Mouse (Mus musculus) CH12.LX (cell line): ENCODE measurements around the gene Med13. TPM values are rescaled to one million over a fixed set of nuclear protein-coding genes. Genes with fewer than 3 reads are reported as not detected.
A peak's percentile ranks its signal among the peaks of the same experiment; 100 is the strongest.

Experiments used
- DNase-seq: peaks from one replicate; pipeline ENCODE4 v3.0.0-alpha.2; 2013; ENCODE audit errors: extremely low read depth
- H3K27ac ChIP-seq: 2 replicates; pipeline ENCODE4 v1.5.1; 2012; ENCODE audit warnings: low read depth, mild to moderate bottlenecking, control low read depth, moderate library complexity; ENCODE audit not compliant: insufficient read depth
- H3K27me3 ChIP-seq: replicated peaks from 2 replicates; pipeline ENCODE3; 2012; ENCODE audit warnings: inconsistent platforms
- H3K36me3 ChIP-seq, 2 experiments: replicated peaks in 1 of 2; 2 replicates each; pipeline versions ENCODE3 to v1.6.1; 2012; ENCODE audit warnings: inconsistent platforms in 1 of 2, low read length in 1 of 2, mild to moderate bottlenecking in 1 of 2, mixed read lengths in 1 of 2, moderate library complexity in 1 of 2; ENCODE audit not compliant: control insufficient read depth in 1 of 2, insufficient read depth in 1 of 2
- H3K4me1 ChIP-seq, 2 experiments: 2 replicates each; pipeline ENCODE4 v1.6.1; 2012; ENCODE audit warnings: inconsistent platforms in 1 of 2, moderate library complexity in 1 of 2; ENCODE audit not compliant: insufficient read depth in 2 of 2, control insufficient read depth in 1 of 2
- H3K4me2 ChIP-seq: 2 replicates; pipeline ENCODE4 v1.6.1; 2012; ENCODE audit warnings: low read depth, mild to moderate bottlenecking, control low read depth; ENCODE audit not compliant: poor library complexity, insufficient read depth, severe bottlenecking
- H3K4me3 ChIP-seq, 3 experiments: fragments of 150-350 bp in 1 of 3; sonication (generic) in 1 of 3; replicated peaks in 1 of 3; 2 replicates each; pipeline versions ENCODE3 to v1.5.1; 2011 to 2012; ENCODE audit warnings: low read depth in 2 of 3, low read length in 2 of 3, mild to moderate bottlenecking in 2 of 3, moderate library complexity in 2 of 3, control low read depth in 1 of 3, improper control_type of control experiment in 1 of 3, inconsistent platforms in 1 of 3, mixed read lengths in 1 of 3; ENCODE audit not compliant: poor library complexity in 1 of 3
- H3K79me2 ChIP-seq: replicated peaks from 2 replicates; pipeline ENCODE4 v1.6.1; 2012; ENCODE audit warnings: mild to moderate bottlenecking, moderate library complexity; ENCODE audit not compliant: control insufficient read depth, poor library complexity, insufficient read depth, severe bottlenecking; ENCODE audit errors: extremely low read depth
- H3K9ac ChIP-seq: 2 replicates; pipeline ENCODE4 v1.6.1; 2012; ENCODE audit warnings: low read depth, mild to moderate bottlenecking, control low read depth, moderate library complexity; ENCODE audit not compliant: insufficient read depth
- H3K9me3 ChIP-seq: replicated peaks from 2 replicates; pipeline ENCODE3; 2012; ENCODE audit warnings: low read length, inconsistent platforms, mixed read lengths
- BHLHE40 ChIP-seq: IDR thresholded peaks from 2 replicates; pipeline ENCODE4 v1.6.1; 2011; ENCODE audit warnings: mild to moderate bottlenecking, low read depth, low read length, improper control_type of control experiment
- CTCF ChIP-seq, 2 experiments: IDR thresholded peaks in 1 of 2; conservative IDR thresholded peaks in 1 of 2; 2 replicates each; pipeline ENCODE4 v1.5.1; 2011 to 2012; ENCODE audit warnings: low read depth in 2 of 2, low read length in 2 of 2, improper control_type of control experiment in 1 of 2, inconsistent platforms in 1 of 2, mild to moderate bottlenecking in 1 of 2, moderate library complexity in 1 of 2
- E2F4 ChIP-seq: IDR thresholded peaks from 2 replicates; pipeline ENCODE4 v1.6.1; 2011; ENCODE audit warnings: low read depth, low read length, improper control_type of control experiment; ENCODE audit not compliant: insufficient replicate concordance
- EP300 ChIP-seq: IDR thresholded peaks from 2 replicates; pipeline ENCODE4 v1.6.1; 2011; ENCODE audit warnings: low read length, improper control_type of control experiment
- ETS1 ChIP-seq: conservative IDR thresholded peaks from 2 replicates; pipeline ENCODE4 v1.6.1; 2012; ENCODE audit warnings: low read depth, mild to moderate bottlenecking, inconsistent platforms, low read length, improper control_type of control experiment, moderate library complexity
- GABPA ChIP-seq: IDR thresholded peaks from 2 replicates; pipeline ENCODE4 v1.6.1; 2012; ENCODE audit warnings: low read depth, low read length, improper control_type of control experiment, inconsistent platforms; ENCODE audit not compliant: insufficient replicate concordance
- HCFC1 ChIP-seq: IDR thresholded peaks from 2 replicates; pipeline ENCODE4 v1.6.1; 2012; ENCODE audit warnings: low read depth, mild to moderate bottlenecking, inconsistent platforms, low read length, improper control_type of control experiment
- IRF4 ChIP-seq: IDR thresholded peaks from 2 replicates; pipeline ENCODE4 v1.6.1; 2014; ENCODE audit warnings: low read depth, mild to moderate bottlenecking, inconsistent platforms, low read length, improper control_type of control experiment
- JUND ChIP-seq: conservative IDR thresholded peaks from 2 replicates; pipeline ENCODE4 v1.6.1; 2011; ENCODE audit warnings: low read depth, low read length, improper control_type of control experiment
- MAFK ChIP-seq: IDR thresholded peaks from 2 replicates; pipeline ENCODE4 v1.6.1; 2011; ENCODE audit warnings: low read length, improper control_type of control experiment; ENCODE audit not compliant: insufficient replicate concordance
- MAX ChIP-seq: IDR thresholded peaks from 2 replicates; pipeline ENCODE4 v1.6.1; 2011; ENCODE audit warnings: low read length, improper control_type of control experiment
- MAZ ChIP-seq: IDR thresholded peaks from 2 replicates; pipeline ENCODE4 v1.6.1; 2012; ENCODE audit warnings: low read depth, mild to moderate bottlenecking, inconsistent platforms, low read length, improper control_type of control experiment, moderate library complexity
- MEF2A ChIP-seq: IDR thresholded peaks from 2 replicates; pipeline ENCODE4 v1.6.1; 2014; ENCODE audit warnings: low read depth, mild to moderate bottlenecking, inconsistent platforms, low read length, improper control_type of control experiment, borderline replicate concordance
- MXI1 ChIP-seq: IDR thresholded peaks from 2 replicates; pipeline ENCODE4 v1.6.1; 2011; ENCODE audit warnings: mild to moderate bottlenecking, low read depth, low read length, improper control_type of control experiment
- NELFE ChIP-seq: IDR thresholded peaks from 2 replicates; pipeline ENCODE4 v1.6.1; 2011; ENCODE audit warnings: low read depth, low read length, improper control_type of control experiment
- NRF1 ChIP-seq: IDR thresholded peaks from 2 replicates; pipeline ENCODE4 v1.6.1; 2014; ENCODE audit warnings: low read depth, mild to moderate bottlenecking, inconsistent platforms, low read length, improper control_type of control experiment, moderate library complexity
- PAX5 ChIP-seq: IDR thresholded peaks from 2 replicates; pipeline ENCODE4 v1.6.1; 2012; ENCODE audit warnings: low read length, inconsistent platforms, mixed read lengths
- POLR2A ChIP-seq: IDR thresholded peaks from 2 replicates; pipeline ENCODE4 v1.6.1; 2011; ENCODE audit warnings: low read depth, mild to moderate bottlenecking, improper control_type of control experiment, low read length
- RAD21 ChIP-seq: IDR thresholded peaks from 2 replicates; pipeline ENCODE4 v1.6.1; 2011; ENCODE audit warnings: low read depth, mild to moderate bottlenecking, low read length, improper control_type of control experiment, moderate library complexity
- RCOR1 ChIP-seq: conservative IDR thresholded peaks from 2 replicates; pipeline ENCODE4 v1.6.1; 2012; ENCODE audit warnings: low read depth, mild to moderate bottlenecking, inconsistent platforms, low read length, improper control_type of control experiment
- SIN3A ChIP-seq: IDR thresholded peaks from 2 replicates; pipeline ENCODE4 v1.6.1; 2012; ENCODE audit warnings: low read length, improper control_type of control experiment, inconsistent platforms
- SMC3 ChIP-seq: IDR thresholded peaks from 2 replicates; pipeline ENCODE4 v1.6.1; 2011; ENCODE audit warnings: low read depth, low read length, improper control_type of control experiment
- TBP ChIP-seq: conservative IDR thresholded peaks from 2 replicates; pipeline ENCODE4 v1.6.1; 2011; ENCODE audit warnings: low read depth, low read length, improper control_type of control experiment
- TCF12 ChIP-seq: IDR thresholded peaks from 2 replicates; pipeline ENCODE4 v1.6.1; 2014; ENCODE audit warnings: low read depth, mild to moderate bottlenecking, inconsistent platforms, low read length, improper control_type of control experiment
- UBTF ChIP-seq: IDR thresholded peaks from 2 replicates; pipeline ENCODE4 v1.6.1; 2012; ENCODE audit warnings: low read depth, mild to moderate bottlenecking, inconsistent platforms, low read length, improper control_type of control experiment, moderate library complexity
- USF1 ChIP-seq: IDR thresholded peaks from 2 replicates; pipeline ENCODE4 v1.6.1; 2014; ENCODE audit warnings: low read depth, mild to moderate bottlenecking, inconsistent platforms, low read length, improper control_type of control experiment
- USF2 ChIP-seq: conservative IDR thresholded peaks from 2 replicates; pipeline ENCODE4 v1.6.1; 2011; ENCODE audit warnings: low read depth, low read length, improper control_type of control experiment
- ZC3H11A ChIP-seq: IDR thresholded peaks from 2 replicates; pipeline ENCODE4 v1.6.1; 2012; ENCODE audit warnings: low read depth, mild to moderate bottlenecking, inconsistent platforms, low read length, improper control_type of control experiment
- ZKSCAN1 ChIP-seq: IDR thresholded peaks from 2 replicates; pipeline ENCODE4 v1.6.1; 2012; ENCODE audit warnings: low read depth, inconsistent platforms, low read length, improper control_type of control experiment, borderline replicate concordance
- ZMIZ1 ChIP-seq: IDR thresholded peaks from 2 replicates; pipeline ENCODE4 v1.6.1; 2012; ENCODE audit warnings: low read depth, mild to moderate bottlenecking, inconsistent platforms, low read length, improper control_type of control experiment
- dilution Hi-C: fragments of 300-500 bp; cut with MboI; formaldehyde crosslinking; loops from 2 replicates; pipeline ENCODE4 v1.14.3; 2020; ENCODE audit warnings: low sequenced_read_pairs; ENCODE audit not compliant: extremely low pct_unique_long_range_greater_than_20kb, extremely low pct_ligation_motif_present
- in situ Hi-C: fragments of 300-500 bp; cut with MboI; formaldehyde crosslinking; loops from 3 replicates; pipeline ENCODE4 v1.14.3; 2019; ENCODE audit warnings: low sequenced_read_pairs, low pct_ligation_motif_present, low pct_unique_long_range_greater_than_20kb, mixed read lengths
- polyA plus RNA-seq: library from polyadenylated mRNA; unstranded; fragments of >175 nt; gene quantifications from 2 replicates; pipeline ENCODE4 v1.2.1, GENCODE M21; 2012; ENCODE audit warnings: low read depth; ENCODE audit not compliant: insufficient read length
- total RNA-seq, 2 experiments: library from RNA; depleted of rRNA; stranded (reverse); fragments of 300-350 nt in 1 of 2; fragments of >200 nt in 1 of 2; gene quantifications; 2 replicates each; pipeline ENCODE4 v1.2.3; 2012 to 2014

The Med13 gene
- total and polyA plus RNA-seq, 3 experiments = 37.9 to 47.6 (median 41.5) TPM

- in situ Hi-C loops = loop anchor here (5.0 kb wide), 1 partner anchor 40 kb away; no protein-coding TSS in a partner anchor
- no peaks in the 10 kb centered on the region for H3K79me2 ChIP-seq
- DNase-seq = no peak
- H3K9me3 ChIP-seq = no peaks in the 10 kb centered on the region
- H3K36me3 ChIP-seq = no peaks in the 10 kb centered on the region
- H3K27ac ChIP-seq = no peak overlapping the region
- no peak for TF ChIP-seq GABPA
- 0 out of 2 replicates have a peak, but pooled peaks have one; percentile 19 for TF ChIP-seq MXI1
- peak; percentile 18; the same call in 1 of the 2 replicates for TF ChIP-seq POLR2A
- TF ChIP-seq JUND = 0 out of 2 replicates have a peak, but pooled peaks have one; percentile 4
- TF ChIP-seq TCF12 = 0 out of 2 replicates have a peak, but pooled peaks have one; percentile 24
- no peak for TF ChIP-seq RCOR1
- TF ChIP-seq SIN3A = 0 out of 2 replicates have a peak, but pooled peaks have one; percentile 25
- no peak for TF ChIP-seq BHLHE40
- peak; percentile 59 for TF ChIP-seq USF1
- TF ChIP-seq USF2 = 0 out of 2 replicates have a peak, but pooled peaks have one; percentile 6
- H3K27me3 ChIP-seq = no peaks in the 10 kb centered on the region
- dilution Hi-C loops = no loop called here
- H3K4me2 ChIP-seq = peak overlapping the region; percentile 14
- peaks cover 13 to 56% of the 10 kb centered on the region in 2 experiments for H3K4me1 ChIP-seq
- H3K9ac ChIP-seq = peak overlapping the region; percentile 11; the same call in 1 of the 2 replicates
- no peak overlapping the region for H3K4me3 ChIP-seq
Observed at GRCm38 (mm10) chr11:86396950-86397594, 39.7 kb upstream of the Med13 start.

- Histone ChIP-seq H3K36me3 (no peaks in the 10 kb centered on the region), H3K27me3 (no peaks in the 10 kb centered on the region), H3K4me2 (peak overlapping the region; percentile 14), H3K9me3 (no peaks in the 10 kb centered on the region), H3K27ac (peak overlapping the region; percentile 13), H3K4me1 (peaks cover 13 to 58% of the 10 kb centered on the region in 2 experiments), H3K9ac (peak overlapping the region; percentile 11; the same call in 1 of the 2 replicates), H3K79me2 (no peaks in the 10 kb centered on the region), H3K4me3 (no peak overlapping the region)
- in situ Hi-C loops = loop anchor here (5.0 kb wide), 1 partner anchor 41 kb away; no protein-coding TSS in a partner anchor
- dilution Hi-C loops = no loop called here
- no peak for DNase-seq
- peak; percentile 55 for TF ChIP-seq EP300
- no peak for TF ChIP-seq ZC3H11A
- no peak for TF ChIP-seq SMC3
- peak; percentile 8; the same call in 1 of the 2 replicates for TF ChIP-seq ETS1
- 0 out of 2 replicates have a peak, but pooled peaks have one; percentile 22 for TF ChIP-seq JUND
- no peak for TF ChIP-seq MAZ
- no peak for TF ChIP-seq RAD21
- TF ChIP-seq PAX5 = no peak
- no peak for TF ChIP-seq POLR2A
- TF ChIP-seq HCFC1 = peak; percentile 30; the same call in 1 of the 2 replicates
- TF ChIP-seq MAX = no peak
- TF ChIP-seq UBTF = no peak
- no peak for TF ChIP-seq MAFK
- TF ChIP-seq ZKSCAN1 = no peak
- TF ChIP-seq TBP = no peak
- TF ChIP-seq GABPA = no peak
- peak; percentile 36; the same call in 1 of the 2 replicates for TF ChIP-seq BHLHE40
- 0 out of 2 replicates have a peak, but pooled peaks have one; percentile 6 for TF ChIP-seq TCF12
- TF ChIP-seq USF1 = no peak
- TF ChIP-seq ZMIZ1 = no peak
- TF ChIP-seq MEF2A = peak; percentile 60
- peak in 1 of 2 experiments; percentile 33; a peak in 1 of 4 replicates for TF ChIP-seq CTCF (conservative IDR thresholded peaks at IDR 0.05 in 1 of 2, IDR thresholded peaks at IDR 0.05 in 1 of 2; ENCODE audit: low read depth in 2 of 2, low read length in 2 of 2)
- no peak for TF ChIP-seq NELFE
- TF ChIP-seq E2F4 = no peak
- no peak for TF ChIP-seq NRF1
- TF ChIP-seq IRF4 = peak; percentile 59
Observed at GRCm38 (mm10) chr11:86396518-86396917, 39.1 kb upstream of the Med13 start.
